Mouse (Mus musculus): ENCODE data around the gene Ankrd53.

Ankrd53 gene

DNA sequence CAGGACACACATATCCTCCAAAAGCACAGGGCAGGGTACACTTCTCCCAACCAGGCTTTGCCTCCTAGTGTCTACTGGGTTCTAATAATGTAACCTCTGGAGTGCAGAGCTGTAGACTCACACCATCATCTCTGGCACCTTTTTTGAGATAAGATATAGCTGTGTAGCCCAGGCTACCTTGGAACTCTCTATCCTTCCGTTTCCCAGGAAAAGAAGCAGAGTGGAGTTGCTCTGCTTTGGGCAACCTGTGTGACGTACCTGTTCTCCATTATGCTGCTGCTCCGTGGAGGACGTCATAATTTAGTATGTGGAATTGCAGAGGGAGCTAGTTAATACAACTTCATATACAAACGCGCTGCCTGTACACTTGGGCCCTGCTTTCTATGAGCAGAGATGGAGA is at the start of gene Ankrd53:
Gene Ankrd53 (plus strand): TSS at position 301 of the 400 bp plus-strand sequence.
- Histone ChIP-seq H3K9me3 (ENCODE audit: low read length) (no peaks in the 10 kb centered on the region), H3K36me3 (ENCODE audit: insufficient read depth, low read length) (no peaks in the 10 kb centered on the region), H3K4me1 (replicated peaks; ENCODE audit: low read depth, low read length) (peaks cover 31% of the 10 kb centered on the region), H3K4me3 (replicated peaks; ENCODE audit: low read length) (peak within 1 kb of the TSS; percentile 60), H3K27me3 (ENCODE audit: insufficient read depth, low read length) (peaks cover 85% of the 10 kb centered on the region)
- no peak for TF ChIP-seq POU5F1 (IDR thresholded peaks at IDR 0.05; ENCODE audit: borderline replicate concordance, low read length)
- TF ChIP-seq CTCF (conservative IDR thresholded peaks at IDR 0.05; ENCODE audit: low read length) = no peak
- no peak for TF ChIP-seq NANOG (IDR thresholded peaks at IDR 0.05; ENCODE audit: borderline replicate concordance, low read length)

DNA sequence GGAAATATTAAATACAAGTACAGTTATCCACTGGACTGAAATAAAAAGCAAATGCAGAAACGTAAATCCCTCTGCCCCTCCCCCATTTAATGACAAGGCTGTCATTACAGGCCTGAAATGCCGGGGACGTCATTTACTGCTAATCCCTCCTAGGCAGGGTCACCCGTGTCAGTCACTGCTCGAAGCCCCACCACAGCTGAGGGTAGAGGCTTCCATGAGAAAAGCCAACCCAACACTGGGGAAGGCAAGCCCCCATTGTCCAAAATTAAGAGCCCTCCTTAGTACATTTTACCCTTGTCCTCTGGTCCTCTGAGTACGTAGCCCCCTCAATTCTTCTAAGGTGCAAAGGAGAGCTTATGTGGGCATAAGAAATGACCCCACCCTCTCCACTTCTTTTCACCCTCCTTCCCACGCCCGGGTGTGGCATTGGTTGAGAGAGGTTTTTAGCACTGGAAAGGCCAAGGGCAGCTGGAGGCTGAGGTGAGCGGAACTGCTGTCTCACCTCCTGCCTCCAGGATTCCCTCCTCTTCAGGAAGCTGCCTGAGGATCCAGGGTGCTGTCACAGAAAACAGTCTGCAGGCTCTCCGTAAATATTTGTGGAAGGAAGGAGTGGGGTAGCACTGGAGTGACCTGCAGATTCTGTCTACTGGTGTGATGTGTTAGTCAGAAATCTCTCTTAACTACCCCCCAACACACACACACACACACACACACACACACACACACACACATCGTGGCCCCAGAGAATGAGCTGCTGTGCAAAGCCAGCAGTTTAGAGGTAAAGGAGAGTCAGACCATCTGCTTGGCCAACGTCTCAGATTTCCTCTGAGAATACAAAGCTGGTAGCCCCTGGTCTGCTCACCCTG is 48.9 kb upstream of the Ankrd53 start:
- Histone ChIP-seq H3K4me3 (replicated peaks; ENCODE audit: low read length) (no peak overlapping the region), H3K36me3 (ENCODE audit: insufficient read depth, low read length) (no peaks in the 10 kb centered on the region), H3K4me1 (replicated peaks; ENCODE audit: low read depth, low read length) (peaks cover 67% of the 10 kb centered on the region), H3K9me3 (ENCODE audit: low read length) (no peaks in the 10 kb centered on the region), H3K27me3 (ENCODE audit: insufficient read depth, low read length) (peaks cover 91% of the 10 kb centered on the region)
- TF ChIP-seq POU5F1 (IDR thresholded peaks at IDR 0.05; ENCODE audit: borderline replicate concordance, low read length) = no peak
- TF ChIP-seq CTCF (conservative IDR thresholded peaks at IDR 0.05; ENCODE audit: low read length) = no peak
- TF ChIP-seq NANOG (IDR thresholded peaks at IDR 0.05; ENCODE audit: borderline replicate concordance, low read length) = no peak

DNA sequence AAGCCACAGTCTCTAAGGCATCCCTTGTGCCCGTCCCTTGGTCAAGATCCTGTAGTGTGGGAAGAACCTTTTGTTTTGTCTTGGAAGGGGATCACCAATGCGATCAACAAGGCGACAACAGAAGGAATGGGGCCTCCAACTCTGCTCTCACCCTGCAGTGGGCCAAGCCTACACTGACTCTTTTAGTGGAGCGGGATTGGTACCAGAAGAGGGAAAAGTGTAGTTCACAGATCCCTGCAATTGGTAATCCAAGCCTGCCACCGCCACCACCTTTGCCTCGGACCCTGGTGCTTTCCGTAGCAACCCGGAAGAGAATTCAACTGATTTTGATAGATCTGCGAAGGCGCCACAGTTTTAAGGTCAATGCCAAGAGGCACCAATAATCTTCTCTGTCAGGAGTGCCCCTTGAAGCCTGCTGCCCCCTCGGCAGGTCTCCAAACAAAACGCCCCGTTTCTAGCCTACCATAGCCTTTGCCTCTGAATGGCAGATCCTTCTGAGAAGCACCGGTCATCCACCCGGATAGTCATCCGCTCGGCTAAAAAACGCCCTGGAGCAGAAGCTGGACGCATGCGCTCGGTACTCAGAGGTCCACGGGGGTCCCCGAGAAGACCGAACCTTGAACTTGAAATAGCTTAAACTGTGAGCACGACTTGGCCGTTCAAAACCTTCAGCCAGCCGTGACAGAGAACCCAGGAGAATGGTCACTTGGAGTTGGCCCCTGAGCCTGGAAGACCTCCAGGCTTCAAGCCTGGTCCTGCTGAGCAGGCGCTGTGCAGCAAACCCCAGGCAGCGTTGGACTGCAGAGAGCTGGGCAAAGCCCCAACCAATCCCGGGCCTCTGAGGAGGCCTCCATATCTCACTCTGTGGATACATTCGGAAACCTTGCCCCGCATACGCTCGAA is 48.0 kb upstream of the Ankrd53 start:
- no peaks in the 10 kb centered on the region for H3K36me3 ChIP-seq (ENCODE audit: insufficient read depth, low read length)
- no peaks in the 10 kb centered on the region for H3K9me3 ChIP-seq (ENCODE audit: low read length)

DNA sequence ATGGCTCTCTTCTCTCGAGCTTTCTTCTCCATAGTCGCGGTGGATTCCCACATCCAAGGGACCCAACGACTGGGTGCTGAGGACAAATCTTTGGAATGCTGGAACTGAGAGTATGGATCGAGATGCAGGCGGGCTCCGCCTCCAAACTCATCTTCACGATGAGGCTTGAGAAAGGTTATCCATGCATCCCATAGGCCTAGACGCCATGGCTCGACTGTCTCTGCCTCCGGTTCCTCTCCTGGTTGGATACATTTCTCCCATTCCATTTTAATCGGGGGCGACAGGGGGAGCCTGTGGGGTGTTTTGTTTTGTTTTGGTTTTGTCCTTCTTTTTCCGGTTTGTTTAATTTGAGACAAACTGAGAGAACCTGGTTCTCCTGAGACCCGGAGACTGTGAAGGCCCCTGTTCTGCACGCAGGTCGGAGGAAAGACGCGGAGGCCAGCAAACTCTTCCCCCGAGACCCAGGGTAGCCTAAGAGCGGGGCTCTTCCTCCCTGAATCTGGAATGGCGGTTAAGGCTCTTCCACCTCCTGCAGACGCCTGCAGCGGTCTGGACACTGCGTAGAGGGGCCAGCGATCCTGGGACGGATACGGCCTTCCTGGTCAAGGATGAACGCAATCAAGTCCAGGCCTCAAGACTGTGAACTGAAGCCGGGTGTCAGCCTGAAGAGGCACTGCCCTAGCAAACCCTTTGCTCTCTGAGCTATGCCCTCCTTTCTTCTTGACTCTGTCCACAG is 46.8 kb upstream of the Ankrd53 start:
- Histone ChIP-seq H3K27me3 (ENCODE audit: insufficient read depth, low read length) (peaks cover 73% of the 10 kb centered on the region), H3K36me3 (ENCODE audit: insufficient read depth, low read length) (no peaks in the 10 kb centered on the region), H3K4me1 (replicated peaks; ENCODE audit: low read depth, low read length) (peaks cover 52% of the 10 kb centered on the region), H3K9me3 (ENCODE audit: low read length) (no peaks in the 10 kb centered on the region), H3K4me3 (replicated peaks; ENCODE audit: low read length) (peak overlapping the region; percentile 37)
- TF ChIP-seq POU5F1 (IDR thresholded peaks at IDR 0.05; ENCODE audit: borderline replicate concordance, low read length) (no peak), NANOG (IDR thresholded peaks at IDR 0.05; ENCODE audit: borderline replicate concordance, low read length) (no peak), CTCF (conservative IDR thresholded peaks at IDR 0.05; ENCODE audit: low read length) (no peak)

More for the DNA sequence above, 48.0 kb upstream of the Ankrd53 start:
- peak overlapping the region; percentile 37; the same call in 1 of the 2 replicates for H3K4me3 ChIP-seq (replicated peaks; ENCODE audit: low read length)
- H3K4me1 ChIP-seq (replicated peaks; ENCODE audit: low read depth, low read length) = peaks cover 64% of the 10 kb centered on the region
- peaks cover 82% of the 10 kb centered on the region for H3K27me3 ChIP-seq (ENCODE audit: insufficient read depth, low read length)
- no peak for TF ChIP-seq POU5F1 (IDR thresholded peaks at IDR 0.05; ENCODE audit: borderline replicate concordance, low read length)
- no peak for TF ChIP-seq NANOG (IDR thresholded peaks at IDR 0.05; ENCODE audit: borderline replicate concordance, low read length)
- TF ChIP-seq CTCF (conservative IDR thresholded peaks at IDR 0.05; ENCODE audit: low read length) = no peak

DNA sequence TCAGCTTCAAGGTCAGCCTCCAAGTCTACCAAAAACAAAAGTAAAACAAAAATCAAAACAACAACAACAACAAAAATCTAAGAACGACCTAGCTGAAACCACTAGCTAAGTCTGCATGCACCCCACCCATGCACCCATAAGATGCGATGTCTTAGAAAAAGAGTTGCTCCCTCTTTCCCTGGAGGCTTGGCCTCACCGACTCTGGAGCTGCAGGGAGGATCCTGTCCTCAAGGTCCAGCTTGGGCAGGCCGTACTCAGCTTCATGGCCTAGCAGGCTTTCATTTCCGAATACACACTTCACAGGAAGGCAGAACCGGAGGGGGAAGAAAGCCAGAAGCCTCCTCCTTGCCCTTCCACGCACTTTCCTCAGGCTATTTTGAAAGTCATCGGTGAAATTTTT is 45.4 kb upstream of the Ankrd53 start:
- Histone ChIP-seq H3K4me1 (replicated peaks; ENCODE audit: low read depth, low read length) (peaks cover 56% of the 10 kb centered on the region), H3K9me3 (ENCODE audit: low read length) (no peaks in the 10 kb centered on the region), H3K27me3 (ENCODE audit: insufficient read depth, low read length) (peaks cover 65% of the 10 kb centered on the region), H3K36me3 (ENCODE audit: insufficient read depth, low read length) (no peaks in the 10 kb centered on the region), H3K4me3 (replicated peaks; ENCODE audit: low read length) (no peak overlapping the region)
- TF ChIP-seq POU5F1 (IDR thresholded peaks at IDR 0.05; ENCODE audit: borderline replicate concordance, low read length) = no peak
- no peak for TF ChIP-seq NANOG (IDR thresholded peaks at IDR 0.05; ENCODE audit: borderline replicate concordance, low read length)
- no peak for TF ChIP-seq CTCF (conservative IDR thresholded peaks at IDR 0.05; ENCODE audit: low read length)

DNA sequence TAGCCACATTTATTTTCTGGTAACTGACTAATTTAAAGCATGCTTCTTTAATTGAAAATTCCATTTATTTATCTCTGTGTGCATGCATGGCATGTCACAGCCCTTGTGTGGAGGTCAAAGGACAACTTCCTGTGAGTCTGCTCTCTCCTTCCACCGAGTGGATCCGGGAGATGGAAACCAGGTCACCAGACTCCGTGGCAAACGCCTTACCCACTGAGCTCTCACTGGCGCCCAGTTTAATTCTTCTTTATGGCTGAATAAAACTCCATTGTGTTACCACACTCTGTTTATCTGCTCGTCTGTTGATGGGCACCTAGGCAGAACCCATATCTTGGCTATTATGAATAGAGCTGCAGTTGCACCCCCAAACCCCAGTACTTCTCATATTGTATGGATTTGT is 39.9 kb upstream of the Ankrd53 start:
- Histone ChIP-seq H3K4me1 (replicated peaks; ENCODE audit: low read depth, low read length) (peaks cover 17% of the 10 kb centered on the region), H3K27me3 (ENCODE audit: insufficient read depth, low read length) (peaks cover 15% of the 10 kb centered on the region), H3K9me3 (ENCODE audit: low read length) (no peaks in the 10 kb centered on the region), H3K4me3 (replicated peaks; ENCODE audit: low read length) (no peak overlapping the region), H3K36me3 (ENCODE audit: insufficient read depth, low read length) (no peaks in the 10 kb centered on the region)
- no peak for TF ChIP-seq POU5F1 (IDR thresholded peaks at IDR 0.05; ENCODE audit: borderline replicate concordance, low read length)
- no peak for TF ChIP-seq NANOG (IDR thresholded peaks at IDR 0.05; ENCODE audit: borderline replicate concordance, low read length)
- no peak for TF ChIP-seq CTCF (conservative IDR thresholded peaks at IDR 0.05; ENCODE audit: low read length)

DNA sequence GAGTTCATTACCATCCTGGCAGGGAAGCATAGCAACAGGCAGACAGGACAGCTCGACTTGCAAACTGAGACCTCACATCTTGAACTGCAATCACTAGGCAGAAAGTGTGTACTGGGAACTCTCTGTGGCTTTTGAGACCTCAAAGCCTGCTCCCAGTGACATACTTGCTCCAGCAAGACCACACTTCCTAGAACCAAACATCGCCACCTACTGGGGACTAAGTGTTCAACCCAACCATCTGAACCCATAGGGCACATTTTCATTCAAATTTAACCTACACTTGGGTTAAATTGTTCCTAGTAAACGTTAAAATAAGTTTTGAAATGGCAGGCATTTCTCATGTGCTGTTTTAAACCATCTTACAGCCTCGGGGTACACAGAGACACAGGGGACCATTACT is 35.3 kb upstream of the Ankrd53 start:
- H3K4me3 ChIP-seq (replicated peaks; ENCODE audit: low read length) = no peak overlapping the region
- TF ChIP-seq CTCF (conservative IDR thresholded peaks at IDR 0.05; ENCODE audit: low read length) (peak; percentile 62), POU5F1 (IDR thresholded peaks at IDR 0.05; ENCODE audit: borderline replicate concordance, low read length) (no peak), NANOG (IDR thresholded peaks at IDR 0.05; ENCODE audit: borderline replicate concordance, low read length) (no peak)
- H3K36me3 ChIP-seq (ENCODE audit: insufficient read depth, low read length) = no peaks in the 10 kb centered on the region
- peaks cover 20% of the 10 kb centered on the region for H3K4me1 ChIP-seq (replicated peaks; ENCODE audit: low read depth, low read length)
- peaks cover 12% of the 10 kb centered on the region; the same call in 1 of the 2 replicates for H3K27me3 ChIP-seq (ENCODE audit: insufficient read depth, low read length)
- no peaks in the 10 kb centered on the region for H3K9me3 ChIP-seq (ENCODE audit: low read length)

All from E14TG2a.4 (cell line).